Mouse (Mus musculus) neural tube, embryonic 11.5 days (tissue): Measurements from ENCODE around the gene Clic3. TPM values are rescaled to one million over a fixed set of nuclear protein-coding genes. Genes with fewer than 3 reads are reported as not detected.

Source experiments
- microRNA-seq: library from miRNA; unstranded; fragments of <30 nt; microRNA quantifications from one replicate; pipeline ENCODE4, GENCODE M21; 2016
- polyA plus RNA-seq: library from polyadenylated mRNA; unstranded; fragments of >200 nt; fragmentation: Nextera tagmentation; extraction: Ambion mirVana; gene quantifications from 2 replicates; pipeline ENCODE4 v1.2.1, GENCODE M21; 2014

Clic3 gene
- polyA plus RNA-seq, 1 experiment from 2014 or later = 0.89 TPM

Small RNA genes within 50 kb of the gene (microRNA-seq; reads per million reads assigned to microRNA genes)
- gene Mir3087 = not detected

Other genes with a start within 250 kb of the Clic3 start
- 94.8 and 99.8 TPM in 2 replicates for gene Nelfb, start 245.3 kb upstream of the Clic3 start, polyA plus RNA-seq
- gene Stpg3, start 242.2 kb upstream of the Clic3 start, polyA plus RNA-seq = not detected in 2 replicates
- gene Fam166a, start 238.1 kb upstream of the Clic3 start, polyA plus RNA-seq = not detected in 2 replicates
- 515 and 528 TPM in 2 replicates for gene Tubb4b, start 232.1 kb upstream of the Clic3 start, polyA plus RNA-seq
- gene Slc34a3, start 222.5 kb upstream of the Clic3 start, polyA plus RNA-seq = not detected in 2 replicates
- gene Rnf224, start 220.1 kb upstream of the Clic3 start, polyA plus RNA-seq = not detected in 2 replicates
- 29.9 and 34.0 TPM in 2 replicates for gene Rnf208, start 214.6 kb upstream of the Clic3 start, polyA plus RNA-seq
- gene Cysrt1, start 214.4 kb upstream of the Clic3 start, polyA plus RNA-seq = not detected in 2 replicates
- gene AL732309.1, start 210.0 kb upstream of the Clic3 start, polyA plus RNA-seq = 5.1 and 6.6 TPM in 2 replicates
- 11.4 and 13.0 TPM in 2 replicates for gene Tmem203, start 201.4 kb upstream of the Clic3 start, polyA plus RNA-seq
- gene Tprn, start 194.2 kb upstream of the Clic3 start, polyA plus RNA-seq = 4.0 and 5.3 TPM in 2 replicates
- gene Ssna1, start 184.4 kb upstream of the Clic3 start, polyA plus RNA-seq = 217 and 227 TPM in 2 replicates
- gene Anapc2, start 184.4 kb upstream of the Clic3 start, polyA plus RNA-seq = 120 and 128 TPM in 2 replicates
- not detected in 2 replicates for gene Tmem210, start 168.7 kb upstream of the Clic3 start, polyA plus RNA-seq
- gene Lrrc26, start 166.9 kb upstream of the Clic3 start, polyA plus RNA-seq = not detected in 2 replicates
- gene Grin1, start 137.7 kb upstream of the Clic3 start, polyA plus RNA-seq = 2.5 and 3.7 TPM in 2 replicates
- gene Man1b1, start 124.5 kb upstream of the Clic3 start, polyA plus RNA-seq = 65.8 and 87.4 TPM in 2 replicates
- 16.2 and 20.6 TPM in 2 replicates for gene Dpp7, start 100.5 kb upstream of the Clic3 start, polyA plus RNA-seq
- 5.1 and 7.0 TPM in 2 replicates for gene Uap1l1, start 91.2 kb upstream of the Clic3 start, polyA plus RNA-seq
- 49.2 and 53.7 TPM in 2 replicates for gene Sapcd2, start 84.5 kb upstream of the Clic3 start, polyA plus RNA-seq
- 0.12 TPM in 1 of 2 replicates, not detected in the other for gene Entpd2, start 61.0 kb upstream of the Clic3 start, polyA plus RNA-seq
- gene Npdc1, start 57.5 kb upstream of the Clic3 start, polyA plus RNA-seq = 133 TPM in 2 replicates
- gene Fut7, start 33.6 kb upstream of the Clic3 start, polyA plus RNA-seq = 0.11 TPM in 1 of 2 replicates, not detected in the other
- 5.0 and 5.6 TPM in 2 replicates for gene Abca2, start 28.1 kb upstream of the Clic3 start, polyA plus RNA-seq
- gene Paxx, start 4.3 kb downstream of the Clic3 start, polyA plus RNA-seq = 22.0 and 26.3 TPM in 2 replicates
- gene Ptgds, start 13.2 kb downstream of the Clic3 start, polyA plus RNA-seq = 0.43 TPM in 1 of 2 replicates, not detected in the other
- not detected in 2 replicates for gene Lcn12, start 37.1 kb downstream of the Clic3 start, polyA plus RNA-seq
- gene Fbxw5, start 43.9 kb downstream of the Clic3 start, polyA plus RNA-seq = 82.4 and 88.3 TPM in 2 replicates
- gene C8g, start 44.9 kb downstream of the Clic3 start, polyA plus RNA-seq = 4.4 and 5.1 TPM in 2 replicates
- gene Traf2, start 90.1 kb downstream of the Clic3 start, polyA plus RNA-seq = 29.5 and 34.7 TPM in 2 replicates
- gene Edf1, start 101.0 kb downstream of the Clic3 start, polyA plus RNA-seq = 340 and 345 TPM in 2 replicates
- gene Mamdc4, start 118.0 kb downstream of the Clic3 start, polyA plus RNA-seq = 1.5 and 4.4 TPM in 2 replicates
- 161 and 167 TPM in 2 replicates for gene Phpt1, start 118.4 kb downstream of the Clic3 start, polyA plus RNA-seq
- gene Ajm1, start 124.9 kb downstream of the Clic3 start, polyA plus RNA-seq = 0.19 and 0.46 TPM in 2 replicates
- gene Rabl6, start 151.7 kb downstream of the Clic3 start, polyA plus RNA-seq = 62.3 and 64.4 TPM in 2 replicates
- 0.20 and 0.30 TPM in 2 replicates for gene Ccdc183, start 160.8 kb downstream of the Clic3 start, polyA plus RNA-seq
- gene Tmem141, start 165.2 kb downstream of the Clic3 start, polyA plus RNA-seq = 18.0 and 20.5 TPM in 2 replicates
- 0.96 and 1.5 TPM in 2 replicates for gene Fcna, start 171.2 kb downstream of the Clic3 start, polyA plus RNA-seq
- gene Lcn8, start 196.3 kb downstream of the Clic3 start, polyA plus RNA-seq = not detected in 2 replicates
- not detected in 2 replicates for gene Lcn5, start 201.1 kb downstream of the Clic3 start, polyA plus RNA-seq
- not detected in 2 replicates for gene Lcn6, start 219.9 kb downstream of the Clic3 start, polyA plus RNA-seq
- gene Lcn10, start 225.9 kb downstream of the Clic3 start, polyA plus RNA-seq = not detected in 2 replicates
- not detected in 2 replicates for gene Obp2a, start 243.2 kb downstream of the Clic3 start, polyA plus RNA-seq
- gene Bmyc, start 249.9 kb downstream of the Clic3 start, polyA plus RNA-seq = 64.5 and 68.2 TPM in 2 replicates